Mouse (Mus musculus) frontal cortex, postnatal 10 days (tissue): ENCODE data around the gene P3h4.

Experiments used
- DNase-seq, 2 experiments: peaks; one replicate each; pipeline ENCODE4 v3.0.0; 2022; ENCODE audit warnings: low spot score in 2 of 2, mixed read lengths in 1 of 2

P3h4 gene

GRCm38 (mm10) chr11:100414021-100414913, at the start of gene P3h4:
P3h4 (minus strand) TSS chr11:100414836.
- DNase-seq = peak in 1 of 2 experiments; percentile 76

GRCm38 (mm10) chr11:100462699-100463098, 48.1 kb upstream of the P3h4 start:
- no peak for DNase-seq

GRCm38 (mm10) chr11:100457711-100458110, 43.1 kb upstream of the P3h4 start:
- DNase-seq = no peak

GRCm38 (mm10) chr11:100457247-100457646, 42.6 kb upstream of the P3h4 start:
- DNase-seq = no peak

GRCm38 (mm10) chr11:100442625-100443024, 28.0 kb upstream of the P3h4 start:
- DNase-seq = no peak

- no peak for DNase-seq
Measured at GRCm38 (mm10) chr11:100441797-100442196, 27.2 kb upstream of the P3h4 start, which contains the start of the genes Nt5c3b and Klhl10. Nt5c3b (minus strand) TSS chr11:100441808. Klhl10 (plus strand) TSS chr11:100441917.

GRCm38 (mm10) chr11:100440691-100441522, 26.3 kb upstream of the P3h4 start:
- peak; percentile 72 to 84 for DNase-seq

- no peak for DNase-seq
Measured at GRCm38 (mm10) chr11:100437901-100438300, 23.3 kb upstream of the P3h4 start.

GRCm38 (mm10) chr11:100435678-100436246, 21.1 kb upstream of the P3h4 start:
- DNase-seq = no peak

GRCm38 (mm10) chr11:100432002-100432401, 17.4 kb upstream of the P3h4 start:
- DNase-seq = no peak

GRCm38 (mm10) chr11:100430052-100430451, 15.4 kb upstream of the P3h4 start:
- no peak for DNase-seq

- DNase-seq = no peak
Measured at GRCm38 (mm10) chr11:100428612-100429199, 14.1 kb upstream of the P3h4 start.

- DNase-seq = no peak
Measured at GRCm38 (mm10) chr11:100426820-100427219, 12.2 kb upstream of the P3h4 start.

- DNase-seq = peak in 1 of 2 experiments; percentile 56
Measured at GRCm38 (mm10) chr11:100425851-100426250, 11.2 kb upstream of the P3h4 start.

GRCm38 (mm10) chr11:100423836-100424235, 9.2 kb upstream of the P3h4 start:
- no peak for DNase-seq

GRCm38 (mm10) chr11:100421537-100421936, 6.9 kb upstream of the P3h4 start:
- no peak for DNase-seq

GRCm38 (mm10) chr11:100414914-100415822, 532 bp upstream of the P3h4 start, which contains the start of gene Fkbp10:
Fkbp10 (plus strand) TSS chr11:100415697.
- peak in 1 of 2 experiments; percentile 34 for DNase-seq

- no peak for DNase-seq
Measured at GRCm38 (mm10) chr11:100413541-100413940, 1.1 kb downstream of the P3h4 start.

GRCm38 (mm10) chr11:100411736-100412135, 2.9 kb downstream of the P3h4 start:
- no peak for DNase-seq

GRCm38 (mm10) chr11:100409686-100410085, 5.0 kb downstream of the P3h4 start:
- DNase-seq = no peak
